Mouse (Mus musculus) megakaryocyte progenitor cell, adult 5-6 weeks (primary cell): ENCODE results near the gene Naa20. TPM values are rescaled to one million over a fixed set of nuclear protein-coding genes. Genes with fewer than 3 reads are reported as not detected.

Experiments
- ATAC-seq: replicated peaks from 2 replicates; pipeline ENCODE4 v1.8.0; 2016; ENCODE audit warnings: mild to moderate bottlenecking, moderate TSS enrichment, inconsistent platforms; ENCODE audit not compliant: poor library complexity
- total RNA-seq, 2 experiments: library from RNA; stranded (forward) in 1 of 2; stranded (reverse) in 1 of 2; fragments of 157-497, 149-512 nt in 1 of 2; fragments of 200-1000 nt in 1 of 2; gene quantifications; 2 replicates each; pipeline versions ENCODE4 v1.2.3 to v1.2.4; 2015 to 2017

The Naa20 gene
- total RNA-seq, 2 experiments from 2014 or later: 67.3 to 96.1 TPM

- no peak for ATAC-seq
Measured at GRCm38 (mm10) chr2:145948402-145948954, 46.6 kb downstream of the Naa20 start.

- no peak for ATAC-seq
Measured at GRCm38 (mm10) chr2:145949475-145950068, 47.7 kb downstream of the Naa20 start.

- ATAC-seq: no peak
Measured at GRCm38 (mm10) chr2:145950239-145950638, 48.3 kb downstream of the Naa20 start.

- peak; percentile 64 for ATAC-seq
Measured at GRCm38 (mm10) chr2:145952726-145953125, 50.8 kb downstream of the Naa20 start.

GRCm38 (mm10) chr2:145955844-145956243 lies 53.9 kb downstream of the Naa20 start:
- no peak for ATAC-seq

- ATAC-seq: peak; percentile 32
Measured at GRCm38 (mm10) chr2:145956318-145956717, 54.4 kb downstream of the Naa20 start.

GRCm38 (mm10) chr2:145957450-145957849 lies 55.6 kb downstream of the Naa20 start:
- ATAC-seq: peak; percentile 73

GRCm38 (mm10) chr2:145958097-145958496 lies 56.2 kb downstream of the Naa20 start:
- no peak for ATAC-seq

- ATAC-seq: no peak
Measured at GRCm38 (mm10) chr2:145958551-145958950, 56.7 kb downstream of the Naa20 start.

- no peak for ATAC-seq
Measured at GRCm38 (mm10) chr2:145961861-145962260, 60.0 kb downstream of the Naa20 start.

Other genes with a start within 250 kb of the Naa20 start
- 2.1 and 2.7 TPM in 2 replicates for gene Rin2, start 226.9 kb upstream of the Naa20 start, total RNA-seq (2015)
- gene Rin2, start 226.9 kb upstream of the Naa20 start, total RNA-seq (2017): 2.7 and 2.9 TPM in 2 replicates
- gene Cfap61, start 32.7 kb downstream of the Naa20 start, total RNA-seq (2015): 0.10 TPM in 1 of 2 replicates, not detected in the other
- 0.04 TPM in 1 of 2 replicates, not detected in the other for gene Cfap61, start 32.7 kb downstream of the Naa20 start, total RNA-seq (2017)
- gene Crnkl1, start 32.9 kb downstream of the Naa20 start, total RNA-seq (2015): 29.3 and 31.5 TPM in 2 replicates
- 60.6 and 67.4 TPM in 2 replicates for gene Crnkl1, start 32.9 kb downstream of the Naa20 start, total RNA-seq (2017)